Mouse (Mus musculus): ENCODE results near the gene Itgb6.

Gene Itgb6

DNA sequence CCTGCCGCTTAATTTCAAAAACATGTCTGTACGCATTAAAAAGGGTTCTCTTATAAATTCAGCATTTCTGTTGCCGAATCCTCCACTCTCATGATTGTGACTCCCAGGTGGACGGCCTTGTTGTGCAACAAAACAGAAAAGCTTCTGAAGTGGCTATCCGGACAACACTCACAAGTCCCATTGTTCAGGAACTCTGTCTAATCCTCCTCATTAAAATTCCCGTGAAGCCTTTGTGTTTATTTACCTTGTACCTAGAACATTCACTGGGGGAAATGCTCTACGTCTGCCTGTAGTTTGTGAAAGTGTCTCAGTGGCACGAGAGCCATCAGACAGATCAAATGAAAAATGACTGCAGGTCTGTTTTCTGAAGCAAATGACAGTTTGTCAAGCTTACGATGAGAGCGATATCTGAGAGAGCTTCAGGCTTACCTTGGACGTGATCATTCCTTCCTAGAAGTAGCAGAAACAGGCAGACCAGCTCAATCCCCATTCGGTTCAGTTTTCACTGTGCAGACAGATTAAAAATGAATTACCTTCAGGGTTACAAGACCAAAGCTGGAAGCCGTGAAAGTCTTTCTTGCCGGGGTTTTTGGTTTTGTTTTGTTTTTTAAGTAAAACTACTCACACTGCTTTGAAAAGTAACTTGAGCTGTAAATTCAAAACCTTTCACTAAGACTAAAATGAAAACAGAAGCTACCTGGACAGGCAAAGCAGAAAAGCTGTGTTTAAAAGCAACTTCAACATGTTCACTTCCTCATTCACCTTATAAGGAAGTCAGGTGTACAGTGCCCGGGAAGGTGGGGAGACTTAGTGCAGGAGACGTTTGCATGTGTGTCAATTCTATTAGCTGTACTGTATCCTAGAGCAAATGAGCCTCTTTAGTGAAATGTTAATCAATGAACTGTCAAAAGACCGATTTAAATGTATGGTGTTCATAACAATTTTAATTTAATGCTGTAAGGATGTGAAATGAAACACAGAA lies 49.2 kb downstream of the Itgb6 start:
- no peak for DNase-seq (ENCODE audit: low spot score)

DNA sequence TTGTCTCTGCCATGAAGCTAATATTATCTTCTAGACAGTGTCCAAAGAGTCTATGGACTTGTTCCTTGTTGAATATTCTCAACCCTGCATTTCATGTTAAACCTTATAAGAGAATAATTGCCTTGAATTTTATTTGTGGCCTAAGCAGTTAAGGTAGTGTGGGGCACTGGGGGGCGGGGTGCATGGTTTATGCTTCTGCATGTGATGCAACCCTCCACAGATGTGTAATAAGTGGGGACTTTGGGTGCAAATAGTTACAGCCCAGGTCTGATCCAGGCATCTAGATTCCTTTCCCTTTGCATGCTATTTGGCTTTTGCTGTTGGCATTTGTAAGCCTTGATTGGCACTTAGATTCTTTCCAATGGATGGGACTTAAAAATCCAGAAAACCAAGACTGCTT lies 51.2 kb downstream of the Itgb6 start:
- no peak for DNase-seq (ENCODE audit: low spot score)

DNA sequence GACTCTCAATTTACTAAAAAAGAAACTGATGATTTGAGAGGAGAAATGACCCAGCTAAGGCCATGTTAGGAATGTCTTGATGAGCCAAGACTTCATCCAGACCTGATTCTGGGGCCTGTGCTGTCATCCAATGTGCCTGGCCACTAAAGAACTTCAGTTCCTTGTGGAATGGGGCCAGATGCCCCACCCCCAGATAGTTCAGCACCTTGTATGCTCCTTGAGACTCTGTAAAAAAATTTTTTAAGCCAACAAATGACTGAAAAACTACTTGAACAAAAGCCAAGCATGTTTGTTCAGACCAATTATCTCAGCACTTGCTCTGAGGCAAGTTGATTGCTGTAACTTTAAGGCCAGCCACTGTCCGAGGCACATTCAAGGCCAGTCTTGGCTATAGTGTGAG lies 59.4 kb downstream of the Itgb6 start:
- DNase-seq (ENCODE audit: low spot score), result no peak

DNA sequence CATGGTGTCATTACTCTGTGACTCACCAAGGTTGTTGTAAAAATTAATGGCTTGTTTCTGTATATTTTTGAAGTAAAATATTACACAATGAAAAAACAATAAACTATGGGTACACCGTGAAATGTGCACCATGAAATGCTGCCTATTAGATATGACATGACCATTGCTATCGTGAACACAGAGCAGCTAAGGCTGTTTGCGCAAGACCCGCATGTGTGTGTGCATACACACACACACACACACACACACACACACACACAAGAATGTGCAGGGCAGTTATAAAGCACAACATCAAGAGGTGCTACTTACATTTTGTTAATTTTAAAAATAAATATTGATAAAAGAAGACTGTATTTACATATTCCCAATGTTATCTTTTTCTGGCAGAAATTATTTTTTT lies 62.5 kb downstream of the Itgb6 start:
- DNase-seq (ENCODE audit: low spot score), result no peak

DNA sequence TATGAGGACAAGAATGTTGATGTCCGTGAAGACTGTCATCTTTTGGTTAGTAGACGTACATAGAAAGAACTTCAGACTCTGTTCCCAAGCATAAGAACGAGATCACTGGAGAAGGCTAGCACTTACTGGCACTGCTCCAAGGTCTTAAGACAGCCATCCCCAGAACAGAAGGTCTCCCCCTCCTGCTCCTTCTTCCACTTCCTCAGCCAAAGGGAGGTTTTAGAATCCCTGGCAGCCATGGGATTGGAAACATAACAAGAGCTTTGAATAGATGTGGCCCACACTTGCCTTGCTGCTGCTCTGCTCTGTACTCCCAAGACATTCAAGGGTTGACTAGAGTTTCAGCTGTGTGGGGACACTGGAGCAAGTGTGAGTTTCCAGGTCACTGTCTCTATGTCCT lies 63.5 kb downstream of the Itgb6 start:
- no peak for DNase-seq (ENCODE audit: low spot score)

DNA sequence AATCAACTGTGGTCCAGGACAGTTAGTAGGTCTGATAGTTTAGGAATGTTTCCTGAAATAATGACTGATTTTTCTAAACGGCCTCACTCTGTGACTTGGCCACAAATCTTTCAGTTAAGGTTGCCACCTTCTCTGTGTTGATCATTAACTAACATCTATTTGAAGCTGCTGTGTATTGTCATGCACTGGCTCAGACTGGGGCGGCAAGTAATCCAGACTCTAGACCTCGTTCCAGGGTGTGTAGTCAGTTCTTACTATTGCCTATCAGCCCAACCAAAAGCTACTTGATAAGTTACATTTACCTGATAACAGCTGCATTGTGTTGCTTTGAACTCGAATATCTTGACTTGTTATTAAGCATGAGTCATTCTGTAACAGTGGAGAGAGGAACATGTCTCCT lies 67.6 kb downstream of the Itgb6 start:
- no peak for DNase-seq (ENCODE audit: low spot score)

DNA sequence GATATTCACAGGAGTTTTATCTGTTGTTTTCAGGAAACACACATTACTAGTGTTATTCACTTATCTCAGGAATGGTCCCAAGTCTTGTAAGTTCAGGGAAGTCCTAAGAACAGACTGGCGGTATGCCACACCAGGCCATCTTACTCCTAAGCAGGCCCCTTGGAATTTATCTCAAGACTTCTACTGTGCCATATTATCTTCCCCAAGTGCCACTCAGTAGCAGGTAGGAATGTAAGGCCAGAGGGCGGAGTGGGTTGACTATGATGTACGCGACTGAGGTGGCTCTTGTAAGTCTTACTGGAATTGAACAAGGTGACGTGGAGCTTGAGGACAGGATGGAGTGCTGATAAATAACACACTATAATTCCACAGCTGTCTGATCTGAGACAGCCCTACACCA lies 72.3 kb downstream of the Itgb6 start:
- DNase-seq (ENCODE audit: low spot score), result no peak

DNA sequence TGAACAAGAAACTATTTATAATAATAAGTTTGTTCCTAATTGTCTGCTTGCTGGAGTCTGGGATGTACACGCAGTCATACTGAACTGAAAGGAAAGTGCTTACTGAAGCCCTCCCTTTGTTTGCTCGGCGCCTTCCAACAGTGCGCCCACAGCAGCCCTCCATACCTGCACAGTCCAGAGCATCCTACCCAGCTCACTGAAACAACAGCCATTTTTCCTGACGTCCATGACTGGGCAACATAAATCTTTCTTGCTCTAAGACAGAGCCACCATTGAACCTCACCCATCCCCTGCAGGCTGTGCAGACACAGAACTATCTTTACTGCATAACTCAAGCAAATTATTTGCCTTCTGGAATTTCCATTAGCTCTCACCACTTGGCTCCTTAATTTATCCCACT lies 74.8 kb downstream of the Itgb6 start:
- no peak for DNase-seq (ENCODE audit: low spot score)

DNA sequence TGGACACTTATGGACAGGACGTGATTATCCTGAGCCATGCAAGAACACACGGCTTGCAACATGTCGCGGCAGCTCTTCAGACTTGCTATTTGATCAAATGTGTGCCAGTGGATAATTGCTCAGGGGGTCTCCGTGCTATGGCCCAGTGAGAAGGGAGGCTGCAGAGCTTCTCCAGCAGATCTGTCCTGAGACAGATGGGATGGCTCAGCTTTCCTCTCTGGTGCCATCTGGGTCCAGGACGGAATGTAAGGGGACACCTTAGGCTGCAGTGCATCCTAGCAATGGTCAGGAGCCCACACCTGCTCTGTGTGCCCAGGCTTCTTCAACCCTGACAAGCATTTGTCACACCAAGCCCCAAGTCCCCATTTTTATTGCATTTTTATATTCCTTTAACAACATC lies 75.9 kb downstream of the Itgb6 start:
- DNase-seq (ENCODE audit: low spot score), result no peak

DNA sequence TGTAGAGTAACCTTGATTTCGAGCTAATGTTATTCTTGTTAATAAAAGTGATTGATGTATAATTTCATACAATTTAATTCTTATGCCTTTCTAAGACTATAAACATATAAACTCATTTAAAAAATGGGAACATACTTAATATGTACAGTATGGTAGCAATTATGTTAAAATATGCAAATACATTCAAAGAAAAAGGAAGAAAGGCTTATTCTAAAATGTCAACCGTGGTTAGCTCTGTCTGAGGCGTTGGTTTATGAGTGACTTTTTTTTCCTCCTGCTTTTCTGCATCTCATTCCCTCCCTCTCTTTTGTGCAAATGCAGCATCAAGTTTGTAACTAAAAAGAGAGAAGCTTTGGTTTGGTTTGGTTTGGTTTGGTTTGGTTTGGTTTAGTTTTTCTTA lies 79.0 kb downstream of the Itgb6 start:
- DNase-seq (ENCODE audit: low spot score), result no peak

DNA sequence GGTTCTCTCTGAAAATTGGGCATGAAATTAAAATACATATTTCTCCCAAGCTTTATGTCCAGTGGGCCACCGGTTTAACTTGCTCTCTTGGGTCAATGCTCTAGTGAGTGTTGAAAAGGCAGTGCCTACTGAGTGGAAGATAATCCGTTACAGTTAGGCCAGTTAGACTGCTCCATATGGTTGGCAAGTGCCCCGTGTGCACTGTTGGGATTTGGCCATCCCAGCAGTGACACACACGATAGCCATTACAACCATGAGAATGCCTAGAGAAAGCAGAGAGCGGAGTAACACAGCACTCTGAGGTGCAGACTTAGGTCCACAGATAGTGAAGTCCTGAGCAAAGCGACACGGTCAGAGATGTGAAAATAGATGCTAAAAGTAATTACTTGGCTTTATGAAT lies 79.8 kb downstream of the Itgb6 start:
- DNase-seq (ENCODE audit: low spot score), result no peak

DNA sequence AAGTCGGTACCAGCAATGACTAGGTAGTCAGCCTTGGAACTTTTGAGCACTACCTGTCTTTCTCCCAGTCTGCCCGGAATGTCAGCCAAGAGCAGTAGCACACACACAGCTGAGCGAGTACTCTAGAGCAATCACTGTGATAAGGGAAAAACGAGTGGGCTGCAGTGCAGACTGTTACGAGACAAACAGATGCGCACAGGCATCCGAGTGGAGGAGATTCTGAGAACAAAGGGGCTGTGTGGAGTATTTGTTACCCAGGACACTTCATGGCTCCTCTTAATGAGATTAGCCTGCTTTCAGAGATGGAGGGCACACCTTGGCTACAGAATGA lies 82.1 kb downstream of the Itgb6 start:
- no peak for DNase-seq (ENCODE audit: low spot score)

DNA sequence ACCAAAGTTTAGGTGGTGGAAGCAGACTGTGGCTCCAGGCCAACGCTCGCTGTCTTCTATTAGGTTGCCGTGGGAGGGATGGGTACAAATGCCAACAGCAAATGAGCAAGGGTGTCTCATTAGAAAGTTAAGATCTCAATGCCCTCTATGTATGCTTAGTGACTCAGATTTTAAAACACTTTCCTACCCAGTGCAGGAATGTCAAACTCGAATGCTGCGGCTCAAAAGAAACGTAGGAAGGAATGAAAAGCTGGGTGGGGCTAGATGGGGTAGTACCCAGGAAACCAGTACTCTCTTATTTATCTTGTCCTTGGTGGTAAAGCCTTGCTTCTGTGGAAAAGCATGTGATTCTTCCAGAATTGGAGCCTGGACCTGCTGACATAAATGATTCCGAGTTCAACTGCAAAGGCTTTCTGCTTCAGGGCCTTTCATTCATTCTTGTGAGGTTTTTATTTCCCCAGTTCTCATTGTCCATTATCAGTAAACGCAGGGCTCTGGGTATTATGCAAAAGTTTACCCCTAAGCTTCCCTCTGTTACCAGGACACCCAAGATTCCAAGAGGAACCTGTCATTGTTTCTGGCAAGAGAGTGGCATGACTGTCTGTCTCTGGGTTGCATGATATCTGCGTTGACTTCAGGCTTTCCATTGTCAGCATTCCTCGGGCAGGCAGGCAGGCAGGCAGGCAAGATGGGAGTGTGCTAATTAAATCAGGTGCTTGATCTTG lies 82.7 kb downstream of the Itgb6 start:
- no peak for DNase-seq (ENCODE audit: low spot score)

DNA sequence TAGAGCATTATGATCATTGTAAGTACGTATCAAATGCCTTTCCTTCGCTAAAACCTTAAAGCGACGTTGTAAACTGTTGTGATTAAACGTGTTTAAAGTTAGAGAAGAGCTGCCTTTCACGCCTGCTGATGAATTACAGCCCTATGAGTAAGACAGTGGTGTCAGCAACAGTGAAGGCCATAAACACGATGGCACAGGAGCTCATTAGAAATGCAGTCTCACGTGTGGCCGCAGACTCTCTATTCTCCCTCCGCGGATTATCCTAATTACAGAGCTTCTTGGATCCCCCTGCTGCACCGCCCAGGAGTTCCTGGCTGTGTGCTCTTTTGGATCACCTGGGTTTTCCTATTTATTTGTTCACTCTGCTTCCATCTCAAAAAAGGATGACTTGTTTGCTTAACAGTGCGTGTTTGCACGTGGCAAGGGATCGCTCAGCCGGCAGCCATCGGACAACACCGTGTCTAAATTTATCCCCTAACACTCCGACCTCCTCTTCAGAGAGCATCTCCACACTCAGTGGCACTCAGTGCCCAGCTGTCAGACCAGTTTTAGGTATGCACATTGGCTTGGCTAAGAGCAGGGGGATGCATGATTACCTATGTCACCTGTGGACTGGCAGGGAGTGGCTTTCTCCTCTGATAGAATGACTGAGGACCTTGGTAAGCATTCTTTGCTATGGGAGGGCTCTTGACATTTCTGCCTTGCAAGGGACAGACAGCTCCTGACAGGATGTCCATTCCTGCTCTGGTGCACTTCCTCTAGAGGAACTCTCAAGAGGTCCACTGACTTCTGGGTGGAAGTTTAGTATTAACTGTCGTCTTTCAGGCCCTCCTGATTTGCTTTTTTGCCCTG lies 85.3 kb downstream of the Itgb6 start:
- DNase-seq (ENCODE audit: low spot score), result no peak

DNA sequence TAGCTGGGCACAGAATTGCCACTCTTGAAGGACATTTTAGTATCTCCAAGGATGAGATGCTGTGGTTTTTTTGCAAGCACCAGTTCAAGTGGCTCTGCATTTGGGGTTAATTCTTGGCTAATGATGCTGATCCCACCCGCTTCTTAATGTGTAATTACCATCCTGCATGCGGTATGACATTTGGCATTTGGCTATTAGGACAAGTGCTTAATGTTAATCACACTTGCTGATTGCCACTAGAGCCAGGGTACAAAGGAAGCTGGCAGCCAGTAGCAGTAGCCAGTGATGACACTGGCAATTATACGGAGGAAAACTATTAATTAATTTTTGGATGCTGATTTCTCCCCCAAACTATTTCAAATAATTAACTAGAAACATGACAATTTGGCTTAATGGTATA lies 86.0 kb downstream of the Itgb6 start:
- no peak for DNase-seq (ENCODE audit: low spot score)

DNA sequence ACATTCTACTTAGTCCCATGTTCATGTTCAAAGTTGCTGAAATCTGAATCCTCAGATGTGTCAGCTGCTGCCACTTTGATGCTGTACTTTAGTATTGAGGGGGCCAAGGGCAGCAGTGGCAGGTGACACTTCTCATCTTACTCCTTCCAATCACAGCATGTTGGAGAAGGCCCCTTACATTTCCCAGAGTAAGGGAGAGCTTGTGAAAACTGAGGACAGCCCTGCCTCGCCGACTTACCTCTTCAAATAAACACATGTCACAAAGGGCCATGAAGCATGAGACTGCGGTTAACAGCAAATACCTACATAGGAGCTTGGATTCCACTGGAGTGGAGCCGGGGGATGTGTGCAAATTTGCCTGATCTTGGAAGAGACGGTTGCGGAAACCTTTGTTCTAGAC lies 86.4 kb downstream of the Itgb6 start:
- DNase-seq (ENCODE audit: low spot score), result no peak

DNA sequence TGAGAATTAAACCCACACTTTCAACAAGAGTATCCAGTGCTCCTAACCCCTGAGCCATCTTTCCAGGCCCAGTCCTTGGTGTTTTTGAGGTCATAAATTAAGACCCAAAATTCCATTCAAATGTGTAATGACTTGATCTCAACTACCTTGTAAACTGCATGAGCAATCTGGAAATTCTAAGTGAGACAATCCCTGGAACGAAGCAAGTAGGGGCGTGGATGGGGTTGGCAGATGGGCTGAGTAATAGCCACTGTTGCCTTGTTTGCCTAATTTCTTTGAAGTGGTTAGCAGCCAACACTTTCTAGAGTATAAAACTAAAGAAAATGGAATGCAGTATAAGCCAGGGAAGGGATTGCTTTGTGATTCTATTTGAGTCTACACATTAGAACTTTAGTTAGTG lies 89.7 kb downstream of the Itgb6 start:
- no peak for DNase-seq (ENCODE audit: low spot score)

DNA sequence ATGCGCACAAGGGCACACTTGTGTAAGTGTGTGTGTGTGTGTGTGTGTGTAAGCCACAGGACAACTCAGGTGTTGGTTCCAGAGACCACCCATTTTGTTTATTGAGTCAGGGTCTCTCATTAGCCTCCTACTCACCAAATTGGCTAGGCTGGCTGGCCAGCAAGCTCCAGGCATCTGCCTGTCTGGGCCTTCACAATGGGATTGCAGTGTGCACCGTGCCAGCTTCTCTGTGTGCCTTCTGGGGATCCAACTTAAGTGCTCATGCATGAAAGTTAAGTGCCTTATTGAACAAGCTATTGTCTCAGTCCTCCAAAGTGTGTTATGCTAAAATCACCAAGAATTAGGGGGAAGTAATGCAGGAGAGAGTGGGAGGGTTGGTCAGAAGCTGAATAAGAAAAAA lies 92.1 kb downstream of the Itgb6 start:
- DNase-seq (ENCODE audit: low spot score), result no peak

DNA sequence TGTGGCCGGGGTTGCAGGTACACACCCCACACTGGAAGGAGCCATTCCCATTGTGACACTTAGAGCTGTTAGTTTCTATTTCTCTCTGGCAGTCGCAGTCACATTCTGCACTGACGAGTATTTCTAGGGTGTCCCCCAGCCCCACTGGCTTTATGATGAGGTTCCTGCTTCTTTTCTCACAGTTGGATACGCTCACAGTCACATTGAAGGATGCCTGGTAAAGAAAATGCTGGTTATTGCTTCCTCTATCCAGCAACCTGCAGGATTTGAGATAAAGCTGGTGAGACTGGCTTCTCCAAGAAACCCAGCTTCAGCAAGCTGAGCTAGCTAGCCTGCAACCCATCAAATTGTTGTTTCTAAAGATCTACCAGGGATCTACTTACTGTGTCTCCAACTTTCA lies 94.5 kb downstream of the Itgb6 start:
- DNase-seq (ENCODE audit: low spot score), result no peak

DNA sequence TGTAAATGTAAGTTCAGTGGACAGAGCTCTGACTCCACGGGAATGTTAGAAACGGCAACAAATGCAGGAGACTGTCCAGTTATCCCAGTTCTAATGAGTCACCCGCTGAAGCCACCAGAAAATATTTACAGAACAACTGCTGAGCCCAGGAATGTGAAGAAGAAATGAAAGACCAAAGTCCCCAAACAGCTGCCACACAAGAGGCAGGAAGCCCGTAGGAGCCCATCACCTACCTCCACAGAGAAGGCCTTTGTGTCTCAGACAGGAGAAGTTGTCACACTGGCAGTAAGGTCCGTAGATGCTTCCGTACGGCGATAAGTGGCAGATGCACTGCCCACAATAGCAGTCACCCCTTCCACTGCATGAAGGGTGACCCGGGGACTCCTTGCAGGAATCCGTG lies 94.9 kb downstream of the Itgb6 start:
- no peak for DNase-seq (ENCODE audit: low spot score)

DNA sequence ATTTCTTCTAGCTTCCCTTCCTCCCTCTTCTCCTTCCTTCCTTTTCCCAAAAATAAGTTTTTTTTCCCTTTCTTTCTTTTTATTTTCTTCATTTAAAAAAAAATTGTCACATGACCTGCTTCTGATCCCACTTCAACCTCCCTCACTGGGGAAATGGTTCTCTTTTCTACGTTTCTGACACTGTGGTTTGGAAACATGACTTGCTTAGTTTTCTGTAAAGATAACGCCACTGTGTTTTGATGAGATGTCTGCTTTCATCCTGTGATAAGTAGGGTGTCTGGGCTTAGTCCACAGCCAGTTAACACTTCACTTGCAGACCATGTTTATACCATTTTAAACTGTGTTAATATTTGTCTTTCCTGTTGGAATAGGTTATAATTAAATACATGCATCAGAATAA lies 96.7 kb downstream of the Itgb6 start:
- DNase-seq (ENCODE audit: low spot score), result no peak

DNA sequence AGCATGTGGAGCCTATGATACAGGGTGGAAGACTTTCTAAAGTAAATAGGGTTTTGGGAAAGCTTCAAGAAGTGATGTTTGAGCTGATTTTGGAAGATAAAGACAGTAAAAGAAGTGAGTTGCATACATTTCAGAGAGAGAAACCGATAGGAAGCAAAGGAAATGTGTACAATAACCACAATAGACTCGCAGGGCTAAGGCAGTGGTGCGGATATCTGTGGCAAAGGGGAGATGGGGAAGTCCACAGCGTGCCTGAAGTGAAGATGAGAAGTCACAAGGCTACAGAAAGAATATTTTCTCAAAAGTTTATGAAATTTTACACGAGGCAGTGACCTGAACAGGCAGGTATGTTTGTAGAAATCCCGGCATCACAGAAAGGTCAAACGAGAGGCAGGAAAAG lies 100.3 kb downstream of the Itgb6 start:
- DNase-seq (ENCODE audit: low spot score), result no peak

DNA sequence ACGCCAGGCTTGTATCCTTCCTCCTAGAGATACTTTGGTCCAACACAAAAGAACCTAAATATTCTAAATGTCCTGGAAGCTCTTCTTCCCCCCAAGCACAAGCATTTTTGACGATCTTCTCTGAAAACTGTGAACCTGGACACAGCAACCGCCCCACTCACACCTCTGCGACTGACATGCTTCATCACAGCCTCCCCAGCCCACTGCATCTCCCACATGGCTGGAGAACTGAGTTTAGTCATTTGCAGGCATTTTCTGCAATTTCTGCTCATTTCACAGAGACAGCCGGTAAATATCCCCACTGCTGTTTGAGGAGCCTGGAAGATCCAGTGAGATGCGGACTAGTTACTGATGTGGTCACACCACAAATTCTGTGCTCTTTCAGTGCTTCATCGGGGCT lies 107.7 kb downstream of the Itgb6 start:
- no peak for DNase-seq (ENCODE audit: low spot score)

Data from left cerebral cortex, adult 11 months (tissue).